Mouse (Mus musculus) spleen, adult 2 months (tissue): ENCODE measurements around the gene Nfic. TPM values are rescaled to one million over a fixed set of nuclear protein-coding genes. Genes with fewer than 3 reads are reported as not detected.

ENCODE experiments used
- DNase-seq, 2 experiments: peaks; one replicate each; pipeline versions ENCODE4 v3.0.0 to v3.0.0-alpha.2; 2012 to 2021; ENCODE audit warnings: low spot score in 2 of 2, low read depth in 1 of 2
- H3K27ac ChIP-seq: fragments of 200-500 bp; 2 replicates; pipeline ENCODE4 v1.5.1; 2012; ENCODE audit warnings: low read length, inconsistent platforms; ENCODE audit not compliant: insufficient read depth
- H3K27me3 ChIP-seq: fragments of 200-500 bp; 2 replicates; pipeline ENCODE4 v1.6.1; 2012; ENCODE audit warnings: mild to moderate bottlenecking, moderate library complexity, low read length, inconsistent platforms; ENCODE audit not compliant: control insufficient read depth, insufficient read depth
- H3K36me3 ChIP-seq: fragments of 200-500 bp; 2 replicates; pipeline ENCODE4 v1.6.1; 2012; ENCODE audit warnings: mild to moderate bottlenecking, low read length, inconsistent platforms; ENCODE audit not compliant: control insufficient read depth, insufficient read depth
- H3K4me1 ChIP-seq: fragments of 200-500 bp; 2 replicates; pipeline ENCODE4 v1.6.1; 2011; ENCODE audit warnings: inconsistent platforms; ENCODE audit not compliant: control insufficient read depth, insufficient read depth, insufficient read length
- H3K4me3 ChIP-seq: fragments of 200-500 bp; 2 replicates; pipeline ENCODE4 v1.5.1; 2011; ENCODE audit warnings: mild to moderate bottlenecking, inconsistent platforms; ENCODE audit not compliant: insufficient read depth, insufficient read length; ENCODE audit errors: extremely low read depth
- CTCF ChIP-seq: fragments of 200-500 bp; IDR thresholded peaks from 2 replicates; pipeline ENCODE4 v1.5.1; 2011; ENCODE audit warnings: mild to moderate bottlenecking, inconsistent platforms; ENCODE audit not compliant: insufficient read depth, insufficient read length, insufficient replicate concordance; ENCODE audit errors: extremely low read depth
- POLR2A ChIP-seq: fragments of 200-500 bp; IDR thresholded peaks from 2 replicates; pipeline ENCODE4 v1.6.1; 2011; ENCODE audit warnings: low read depth, low read length, inconsistent platforms
- WGBS: fragments of 180-500 bp; shearing (Covaris S2); methylation state at CpG from one replicate; pipeline ENCODE4 v1.1.7; 2018; 5-methylcytosine and 5-hydroxymethylcytosine counted together
- polyA plus RNA-seq: library from polyadenylated mRNA; depleted of rRNA; stranded (reverse); fragments of >200 nt; gene quantifications from 2 replicates; pipeline ENCODE4 v1.2.3, GENCODE M21; 2012

Nfic gene
- polyA plus RNA-seq, 1 experiment = 26.0 TPM

DNA sequence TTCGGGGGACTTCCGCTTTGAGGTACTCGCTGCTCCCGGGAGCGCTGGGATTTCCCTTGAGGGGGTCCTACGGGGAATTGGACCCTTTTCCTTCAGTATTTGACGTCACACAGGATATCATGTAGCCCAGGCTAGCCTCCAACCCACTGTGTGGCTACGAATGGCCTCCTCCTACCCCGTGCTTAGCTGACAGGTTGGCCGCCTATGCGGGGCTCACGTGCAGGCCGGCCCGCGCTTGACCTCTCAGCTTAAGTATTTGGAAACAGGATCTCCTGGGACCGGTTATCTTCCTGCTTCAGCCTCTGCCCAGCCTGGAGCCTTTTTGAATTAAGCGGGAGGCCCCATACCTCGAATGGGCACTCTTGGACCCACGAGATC, 70.8 kb downstream of the Nfic start:
- WGBS = under 1% methylated on average over 19 of the region's 19 CpGs
- TF ChIP-seq CTCF (no peak), POLR2A (no peak)
- H3K4me1 ChIP-seq = peaks cover 7% of the 10 kb centered on the region; the same call in 1 of the 2 replicates

DNA sequence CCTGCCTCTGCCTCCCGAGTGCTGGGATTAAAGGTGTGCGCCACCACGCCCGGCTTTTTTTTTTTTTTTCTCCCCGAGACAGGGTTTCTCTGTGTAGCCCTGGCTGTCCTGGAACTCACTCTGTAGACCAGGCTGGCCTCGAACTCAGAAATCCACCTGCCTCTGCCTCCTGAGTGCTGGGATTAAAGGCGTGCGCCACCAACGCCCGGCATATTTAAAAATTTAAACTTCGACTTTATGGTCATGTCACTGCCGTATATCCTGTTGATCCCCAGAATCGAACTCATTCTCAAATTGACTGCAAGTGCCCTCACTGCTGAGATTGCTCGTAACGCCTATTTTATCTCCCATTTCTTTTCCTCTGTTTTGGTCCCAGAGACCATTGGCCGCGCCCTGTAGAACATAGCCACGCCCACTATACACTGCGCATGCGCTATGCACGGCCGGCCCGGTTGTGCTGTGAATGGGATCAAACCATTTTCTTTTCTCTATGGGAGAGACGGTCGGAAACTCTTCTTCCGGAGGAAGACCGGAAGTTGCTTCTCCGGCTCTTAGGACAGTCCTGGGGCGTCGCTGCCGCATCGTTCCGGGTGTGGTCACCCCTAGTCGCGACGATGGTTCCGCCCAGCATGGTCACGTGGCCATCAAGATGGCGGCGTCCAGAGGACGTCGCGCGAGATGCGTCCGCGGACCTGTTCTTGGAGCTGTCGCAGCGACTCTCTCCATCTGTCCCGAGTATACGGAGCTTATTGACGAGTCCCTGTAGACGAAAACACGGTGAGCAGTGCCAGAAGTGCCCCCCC, 71.4 kb downstream of the Nfic start, which contains the start of the genes Dohh and Gm48551:
Dohh (plus strand) TSS at position 627 of the 803 bp plus-strand sequence.
Gm48551 (plus strand) TSS at position 665 of the 803 bp plus-strand sequence.
- TF ChIP-seq POLR2A (peak; percentile 89), CTCF (no peak)
- 9% methylated on average over 54 of the region's 54 CpGs for WGBS
- peak within 1 kb of the TSS; percentile 69 for H3K4me3 ChIP-seq
- peak within 1 kb of the TSS; percentile 67 for H3K27ac ChIP-seq
- peaks cover 14% of the 10 kb centered on the region for H3K36me3 ChIP-seq
- no peaks in the 10 kb centered on the region for H3K27me3 ChIP-seq
- H3K4me1 ChIP-seq = peaks cover 9% of the 10 kb centered on the region; the same call in 1 of the 2 replicates
- peak; percentile 96 to 98 for DNase-seq

More for the DNA sequence above, 70.8 kb downstream of the Nfic start:
- Histone ChIP-seq H3K27ac (peak overlapping the region; percentile 67), H3K27me3 (no peaks in the 10 kb centered on the region), H3K4me3 (peak overlapping the region; percentile 69), H3K36me3 (peaks cover 14% of the 10 kb centered on the region)
- DNase-seq = no peak

DNA sequence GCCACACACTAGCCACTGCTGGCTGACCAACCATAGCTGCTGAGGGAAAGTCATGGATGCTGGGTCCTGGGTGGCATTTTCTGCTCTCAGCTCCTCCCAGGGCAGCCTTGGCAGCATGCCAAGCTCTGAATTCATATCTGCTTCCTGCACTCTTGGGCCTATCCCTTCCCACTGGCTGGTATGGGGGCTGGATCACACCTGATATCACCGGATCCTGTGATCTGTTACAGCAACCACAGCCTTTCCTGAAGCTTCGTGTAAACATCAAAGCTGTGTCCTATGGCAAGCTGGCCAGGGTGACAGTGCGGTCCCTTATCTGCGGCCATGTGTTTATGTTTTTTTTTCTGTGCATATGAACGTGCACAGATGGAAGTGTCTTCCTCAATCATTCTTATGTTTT, 73.4 kb downstream of the Nfic start:
- WGBS = 22% methylated on average over 5 of the region's 5 CpGs
- Histone ChIP-seq H3K4me3 (no peak overlapping the region), H3K27me3 (no peaks in the 10 kb centered on the region), H3K36me3 (peaks cover 4% of the 10 kb centered on the region), H3K4me1 (peaks cover 15% of the 10 kb centered on the region; the same call in 1 of the 2 replicates), H3K27ac (peak overlapping the region; percentile 74)
- no peak for DNase-seq
- TF ChIP-seq CTCF = no peak
- no peak for TF ChIP-seq POLR2A

DNA sequence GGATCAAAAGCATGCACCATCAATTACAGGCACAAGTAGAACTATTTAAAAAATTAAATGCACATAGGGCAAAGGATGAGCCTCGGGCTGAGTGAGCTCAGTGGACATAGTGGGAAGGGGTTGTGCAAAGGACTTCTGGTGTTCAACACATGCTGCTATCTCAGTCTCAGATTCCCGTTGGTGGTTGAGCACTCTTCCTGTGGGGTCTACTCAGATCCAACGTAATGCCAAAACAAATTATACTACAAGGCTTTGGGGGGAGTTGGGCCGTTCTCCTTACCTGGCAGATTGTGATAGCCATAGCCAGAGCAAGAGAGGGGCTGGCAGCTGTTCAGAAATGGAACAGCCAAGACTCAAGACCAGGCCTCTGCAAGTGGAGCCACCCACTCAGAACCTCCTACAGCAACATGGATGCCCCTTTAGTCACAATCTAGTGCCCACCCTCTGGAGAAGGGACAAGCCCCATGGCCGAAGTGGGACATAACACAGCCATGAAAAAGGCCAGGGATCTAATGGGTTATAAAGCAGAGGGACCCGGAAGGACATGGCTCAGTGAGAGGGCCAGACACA, 75.5 kb downstream of the Nfic start:
- no peak for DNase-seq
- no peak overlapping the region for H3K4me3 ChIP-seq
- H3K27me3 ChIP-seq = no peaks in the 10 kb centered on the region
- WGBS = 80% methylated on average over 6 of the region's 6 CpGs
- no peaks in the 10 kb centered on the region for H3K36me3 ChIP-seq
- peaks cover 17% of the 10 kb centered on the region; the same call in 1 of the 2 replicates for H3K4me1 ChIP-seq
- TF ChIP-seq CTCF (no peak), POLR2A (no peak)
- no peak overlapping the region for H3K27ac ChIP-seq

DNA sequence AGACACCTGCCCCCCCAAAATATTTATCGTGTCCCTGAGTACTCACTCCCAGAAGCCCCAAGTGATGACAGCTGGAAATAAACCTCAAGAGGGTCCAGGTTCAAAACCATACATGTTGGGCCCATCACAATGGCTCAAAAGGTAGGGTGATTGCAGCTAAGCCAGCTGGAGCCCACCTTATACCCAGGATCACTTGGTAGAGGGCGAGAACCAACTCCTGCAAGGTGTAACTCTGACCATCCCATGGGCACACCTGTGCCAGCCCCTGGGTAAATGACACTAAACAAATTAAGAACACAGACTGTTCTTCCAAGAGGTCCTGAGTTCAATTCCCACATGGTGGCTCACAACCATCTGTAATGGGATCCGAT, 76.3 kb downstream of the Nfic start:
- no peak for DNase-seq
- Histone ChIP-seq H3K27me3 (no peaks in the 10 kb centered on the region), H3K36me3 (no peaks in the 10 kb centered on the region), H3K4me3 (peak overlapping the region; percentile 71), H3K27ac (peak overlapping the region; percentile 74), H3K4me1 (peaks cover 16% of the 10 kb centered on the region; the same call in 1 of the 2 replicates)
- TF ChIP-seq CTCF (no peak), POLR2A (no peak)
- WGBS = 57% methylated on average over 3 of the region's 3 CpGs

DNA sequence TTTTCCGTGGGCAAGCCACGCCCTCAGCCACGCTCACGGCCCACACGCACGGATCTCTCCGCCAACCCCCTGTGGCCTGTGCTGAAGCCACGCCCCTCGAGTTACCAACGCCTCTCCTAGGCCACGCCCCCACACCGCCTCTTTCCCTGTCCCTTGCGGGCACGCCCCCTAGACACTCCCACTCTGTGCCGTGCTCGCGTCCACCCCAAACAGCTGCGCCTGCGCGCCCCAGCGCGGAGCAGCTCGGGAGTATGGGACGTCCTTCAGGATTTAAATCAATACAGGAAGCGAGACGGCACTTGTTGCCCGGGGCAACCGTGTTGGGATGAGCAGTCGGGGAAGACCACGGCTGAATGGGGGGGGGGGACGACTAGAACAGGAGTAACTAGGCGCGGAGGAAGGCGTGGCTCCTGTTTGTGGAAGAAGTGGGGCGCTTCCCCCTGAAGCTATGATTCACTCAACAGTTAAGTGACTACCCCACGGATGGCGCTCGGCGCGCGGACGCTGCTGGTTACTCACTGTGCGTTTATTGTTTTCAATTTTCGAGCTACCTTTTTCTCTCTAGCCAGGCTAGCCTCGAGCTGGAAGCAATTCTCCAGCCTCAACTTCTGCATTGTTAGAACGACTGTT, 76.8 kb downstream of the Nfic start:
- Histone ChIP-seq H3K36me3 (no peaks in the 10 kb centered on the region), H3K27ac (peak overlapping the region; percentile 74), H3K4me1 (peaks cover 16% of the 10 kb centered on the region; the same call in 1 of the 2 replicates), H3K4me3 (peak overlapping the region; percentile 85), H3K27me3 (no peaks in the 10 kb centered on the region)
- TF ChIP-seq POLR2A (peak; percentile 35), CTCF (no peak)
- peak; percentile 99 to 100 for DNase-seq
- under 1% methylated on average over 46 of the region's 46 CpGs for WGBS

DNA sequence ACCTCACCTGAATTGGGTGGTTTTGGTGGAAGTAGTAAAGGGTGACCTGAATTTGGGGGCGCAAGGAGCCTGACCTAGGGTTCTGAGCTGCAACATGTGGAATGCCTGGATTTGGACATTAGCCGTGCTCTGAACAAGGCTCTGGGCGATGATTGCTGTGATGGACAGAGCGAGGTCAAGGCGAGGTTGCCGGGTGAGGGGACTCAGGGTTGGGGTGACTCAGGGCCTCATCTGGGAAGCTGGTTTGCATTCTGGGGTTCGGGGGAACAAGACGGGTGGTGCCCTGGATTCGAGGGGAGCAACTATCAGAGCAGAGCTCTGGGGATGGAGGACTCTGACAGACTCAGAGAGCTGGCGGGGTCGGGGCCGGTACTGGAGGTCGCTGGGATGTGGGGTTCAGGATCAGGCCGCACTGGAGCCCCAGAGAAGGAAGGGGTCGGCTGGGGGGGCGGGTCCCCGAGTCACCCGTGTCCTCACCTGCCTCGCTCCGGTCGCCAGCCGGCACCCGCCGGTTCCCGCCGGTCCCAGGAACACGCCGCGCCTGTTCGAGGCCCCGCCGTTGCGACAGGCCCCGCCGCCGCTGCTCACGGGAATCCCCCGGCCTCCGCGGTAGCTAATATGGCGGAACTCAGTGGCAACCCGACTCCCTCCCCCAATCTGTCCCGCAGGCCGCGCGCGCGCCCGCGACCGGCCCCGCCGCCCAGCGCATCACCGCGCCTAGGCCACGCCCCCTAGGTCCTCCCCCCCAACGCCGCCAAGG, 77.5 kb downstream of the Nfic start, which contains the start of gene Fzr1:
Fzr1 (minus strand) TSS at position 724 of the 760 bp plus-strand sequence.
- no peaks in the 10 kb centered on the region for H3K27me3 ChIP-seq
- 2% methylated on average over 54 of the region's 59 CpGs for WGBS
- DNase-seq = no peak
- H3K4me1 ChIP-seq = peaks cover 16% of the 10 kb centered on the region; the same call in 1 of the 2 replicates
- TF ChIP-seq CTCF = no peak
- TF ChIP-seq POLR2A = peak; percentile 39
- H3K4me3 ChIP-seq = peak within 1 kb of the TSS; percentile 85
- no peaks in the 10 kb centered on the region for H3K36me3 ChIP-seq
- H3K27ac ChIP-seq = peak within 1 kb of the TSS; percentile 83
